Mouse (Mus musculus) cerebellum, adult 2 months (tissue): ENCODE measurements around the gene 5730522E02Rik. TPM values are rescaled to one million over a fixed set of nuclear protein-coding genes. Genes with fewer than 3 reads are reported as not detected.

Experiments
- DNase-seq, 2 experiments: peaks; one replicate each; pipeline ENCODE4 v3.0.0; 2021
- H3K27ac ChIP-seq: fragments of 200-500 bp; 2 replicates; pipeline ENCODE4 v1.5.1; 2012; ENCODE audit warnings: low read length, control low read depth, inconsistent platforms; ENCODE audit not compliant: insufficient read depth
- H3K27me3 ChIP-seq: fragments of 200-500 bp; 2 replicates; pipeline ENCODE4 v1.6.1; 2012; ENCODE audit warnings: inconsistent platforms, mild to moderate bottlenecking, low read length, moderate library complexity; ENCODE audit not compliant: control insufficient read depth, insufficient read depth
- H3K4me1 ChIP-seq: fragments of 200-500 bp; 2 replicates; pipeline ENCODE4 v1.6.1; 2011; ENCODE audit warnings: low read length; ENCODE audit not compliant: control insufficient read depth, insufficient read depth
- H3K4me3 ChIP-seq: fragments of 200-500 bp; replicated peaks from 2 replicates; pipeline ENCODE3; 2011; ENCODE audit warnings: mild to moderate bottlenecking, low read depth, low read length, control low read depth; ENCODE audit not compliant: insufficient read depth
- CTCF ChIP-seq: fragments of 200-500 bp; IDR thresholded peaks from 2 replicates; pipeline ENCODE4 v1.5.1; 2011; ENCODE audit warnings: low read depth, mild to moderate bottlenecking, control low read depth, low read length, moderate library complexity, borderline replicate concordance; ENCODE audit not compliant: insufficient read depth
- POLR2A ChIP-seq: fragments of 200-500 bp; IDR thresholded peaks from 2 replicates; pipeline ENCODE4 v1.6.1; 2011; ENCODE audit warnings: low read length, control low read depth, borderline replicate concordance; ENCODE audit not compliant: insufficient read depth
- WGBS: fragments of 180-500 bp; shearing (Covaris S2); methylation state at CpG from one replicate; pipeline ENCODE4 v1.1.7; 2018; 5-methylcytosine and 5-hydroxymethylcytosine counted together
- polyA plus RNA-seq: library from polyadenylated mRNA; depleted of rRNA; stranded (reverse); fragments of >200 nt; gene quantifications from 2 replicates; pipeline ENCODE4 v1.2.3, GENCODE M21; 2012

5730522E02Rik gene
- polyA plus RNA-seq, 1 experiment, result 1.4 TPM

DNA sequence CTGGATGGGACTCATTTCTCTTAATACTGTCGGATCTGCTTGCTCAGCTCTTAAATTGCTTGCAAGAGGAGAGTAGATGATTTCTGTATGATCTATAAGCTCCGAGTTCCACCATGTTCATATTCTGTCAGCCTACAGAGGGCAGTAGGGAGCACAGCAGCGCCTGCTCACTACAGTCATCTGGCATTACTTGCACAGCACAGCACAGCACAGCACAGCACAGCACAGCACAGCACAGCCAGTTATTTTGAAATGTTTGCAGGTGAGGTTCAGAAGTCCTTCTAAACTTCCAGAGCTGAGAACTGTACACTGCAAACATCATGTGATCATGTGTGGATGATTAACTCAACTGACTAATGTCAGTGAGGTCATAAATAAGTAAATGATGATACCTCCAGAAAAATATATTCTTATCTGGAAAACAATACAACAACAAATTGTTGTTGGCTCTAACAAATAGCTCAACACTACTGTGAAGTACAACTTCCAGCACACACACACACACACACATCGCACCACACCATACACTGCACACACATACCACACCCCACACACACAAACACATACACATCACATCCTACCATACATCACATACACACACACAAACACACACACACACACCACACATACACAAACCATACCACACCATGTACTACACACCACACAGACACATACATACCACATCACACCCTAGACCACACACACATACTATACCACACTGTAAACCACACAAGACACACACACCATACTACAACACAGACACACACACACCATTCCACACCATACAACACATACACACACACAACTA is 9.4 kb downstream of the 5730522E02Rik start:
- DNase-seq, result peak; percentile 44 to 55
- TF ChIP-seq POLR2A (no peak), CTCF (peak; percentile 82)
- WGBS, result 52% methylated on average over 4 of the region's 4 CpGs
- Histone ChIP-seq H3K4me3 (no peak overlapping the region), H3K27me3 (no peaks in the 10 kb centered on the region; the same call in 1 of the 2 replicates), H3K27ac (no peak overlapping the region), H3K4me1 (no peaks in the 10 kb centered on the region)

DNA sequence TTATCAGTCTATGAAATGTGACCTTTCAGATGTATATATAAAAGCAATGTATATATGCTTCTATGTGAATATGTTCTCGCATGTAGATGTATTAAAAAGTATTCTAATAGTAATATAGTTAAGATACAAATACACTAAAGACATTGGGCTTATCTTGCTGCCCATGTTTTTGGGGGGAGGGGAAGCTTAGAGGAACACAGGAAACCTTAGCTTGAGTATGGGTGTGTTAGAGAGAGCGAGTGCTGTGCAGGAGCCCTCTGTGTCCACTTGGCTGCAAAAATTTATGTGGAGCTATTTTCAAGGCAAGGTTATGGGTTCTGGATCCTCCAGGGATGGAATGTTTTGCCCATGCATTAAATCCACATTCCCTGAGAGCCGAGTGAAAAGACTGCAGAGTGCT is 15.1 kb downstream of the 5730522E02Rik start:
- Histone ChIP-seq H3K4me3 (no peak overlapping the region), H3K4me1 (no peaks in the 10 kb centered on the region), H3K27ac (no peak overlapping the region), H3K27me3 (no peaks in the 10 kb centered on the region)
- DNase-seq, result no peak
- 90% methylated on average over 3 of the region's 3 CpGs for WGBS
- TF ChIP-seq POLR2A, result no peak
- no peak for TF ChIP-seq CTCF

DNA sequence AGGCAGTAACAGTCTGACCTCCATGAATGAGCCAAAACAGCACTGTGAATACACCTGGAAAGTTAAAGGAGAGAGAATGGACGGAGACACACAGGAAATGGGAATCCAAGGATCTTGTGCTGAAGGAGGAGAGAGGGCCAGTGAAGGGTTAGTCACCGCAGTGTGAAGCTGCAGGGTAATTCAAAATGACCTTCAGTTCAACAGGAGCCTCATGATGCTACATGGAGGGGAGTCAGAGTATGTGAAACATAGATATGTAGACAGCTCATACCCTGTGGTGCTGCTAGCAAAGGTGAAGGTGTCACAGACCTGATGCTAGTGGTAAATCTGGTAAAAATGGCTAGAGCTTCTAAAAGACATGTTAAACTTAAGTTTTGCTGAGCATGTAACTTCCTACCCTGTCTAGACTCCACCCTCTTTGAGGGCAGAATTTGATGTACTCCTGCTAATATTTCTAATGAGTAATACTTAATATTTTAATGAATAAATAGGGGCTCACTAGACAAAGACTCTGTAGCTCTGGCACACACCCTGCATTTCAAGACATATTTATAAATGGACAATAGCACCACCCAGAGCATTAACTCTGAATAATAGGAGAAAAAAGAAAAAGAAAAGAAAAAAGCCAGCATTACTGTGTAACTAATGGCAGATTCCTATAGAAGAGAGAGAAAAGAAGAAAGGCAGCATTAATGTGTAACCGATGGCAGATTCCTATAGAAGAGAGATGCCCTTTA is 23.2 kb downstream of the 5730522E02Rik start:
- Histone ChIP-seq H3K27me3 (no peaks in the 10 kb centered on the region), H3K4me1 (no peaks in the 10 kb centered on the region), H3K27ac (no peak overlapping the region), H3K4me3 (no peak overlapping the region)
- DNase-seq, result no peak
- 82% methylated on average over 3 of the region's 3 CpGs for WGBS
- no peak for TF ChIP-seq POLR2A
- TF ChIP-seq CTCF, result no peak

DNA sequence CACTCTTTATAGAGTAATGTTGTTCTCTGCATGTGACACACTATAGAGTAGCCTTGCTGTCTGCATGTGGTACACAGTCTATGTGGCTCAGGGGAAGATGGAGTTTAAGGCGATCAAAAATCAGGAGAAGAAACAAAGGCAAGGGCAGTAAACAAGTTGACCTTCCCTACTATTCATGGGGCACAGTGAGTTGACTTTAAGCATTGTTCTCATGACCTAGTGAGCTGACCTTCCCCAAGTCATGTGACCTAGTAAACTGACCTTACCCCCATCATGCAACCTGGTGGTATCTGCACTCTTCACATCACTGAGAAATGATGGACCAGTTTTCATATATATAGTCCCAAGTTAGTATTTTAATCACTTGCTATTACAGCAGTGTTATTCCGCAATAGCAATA is 40.0 kb downstream of the 5730522E02Rik start:
- H3K4me3 ChIP-seq, result no peak overlapping the region
- H3K27me3 ChIP-seq, result no peaks in the 10 kb centered on the region
- H3K4me1 ChIP-seq, result no peaks in the 10 kb centered on the region
- TF ChIP-seq POLR2A (no peak), CTCF (no peak)
- DNase-seq, result no peak
- 88% methylated on average over 2 of the region's 2 CpGs for WGBS
- H3K27ac ChIP-seq, result no peak overlapping the region

DNA sequence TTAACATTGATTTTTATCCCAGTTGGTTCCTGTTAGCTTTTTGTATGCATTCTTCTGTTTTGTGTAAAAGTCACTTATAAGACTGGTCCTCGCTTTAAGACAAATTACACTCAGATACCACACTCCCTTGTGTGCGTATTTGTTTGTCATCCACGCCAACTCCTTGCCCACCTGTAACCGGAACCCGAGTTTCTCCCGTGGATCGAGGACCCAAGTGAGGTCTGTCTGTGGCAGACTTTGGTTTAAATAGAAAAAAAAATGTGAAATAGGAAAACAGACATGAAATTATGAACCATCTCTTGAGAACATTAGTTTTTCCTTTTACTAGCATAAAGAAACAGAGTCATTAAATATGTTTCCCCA is 43.0 kb downstream of the 5730522E02Rik start:
- no peaks in the 10 kb centered on the region for H3K27me3 ChIP-seq
- no peak overlapping the region for H3K27ac ChIP-seq
- TF ChIP-seq POLR2A (no peak), CTCF (no peak)
- whole genome bisulfite sequencing, result 94% methylated on average over 7 of the region's 7 CpGs
- no peak for DNase-seq
- no peaks in the 10 kb centered on the region for H3K4me1 ChIP-seq
- H3K4me3 ChIP-seq, result no peak overlapping the region

DNA sequence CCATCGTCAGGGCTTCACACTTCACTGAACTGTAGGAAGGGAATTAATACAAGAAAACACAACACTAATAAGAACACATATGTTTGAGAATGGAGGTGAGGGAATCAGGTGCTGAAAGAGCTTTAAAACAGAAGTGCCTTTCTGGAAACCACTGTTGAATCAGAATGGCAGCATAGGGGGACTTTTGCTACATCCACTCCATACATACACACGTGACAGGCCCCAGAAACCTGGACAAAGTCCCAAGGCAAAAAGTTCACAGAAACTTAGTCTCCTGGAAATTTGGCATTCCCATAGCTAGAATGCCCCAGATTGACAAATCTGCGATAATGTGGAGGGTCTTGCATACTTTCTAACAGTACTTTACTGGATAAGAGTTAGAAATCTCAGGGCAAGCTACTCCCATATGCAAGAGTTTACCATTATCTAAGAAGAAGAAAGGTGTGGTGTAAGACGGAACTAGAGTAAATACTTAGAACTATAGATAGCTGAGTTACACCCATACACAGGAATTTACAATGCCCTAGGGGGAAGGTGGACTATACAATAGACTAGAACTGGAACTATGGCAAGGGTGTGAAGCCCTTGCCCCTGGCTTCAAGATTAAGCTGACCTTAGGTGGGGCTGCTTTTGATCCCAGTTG is 43.5 kb downstream of the 5730522E02Rik start:
- Histone ChIP-seq H3K4me1 (no peaks in the 10 kb centered on the region), H3K27ac (no peak overlapping the region), H3K4me3 (no peak overlapping the region), H3K27me3 (no peaks in the 10 kb centered on the region)
- TF ChIP-seq CTCF (no peak), POLR2A (no peak)
- DNase-seq, result no peak
- WGBS, result 74% methylated on average over 4 of the region's 4 CpGs

DNA sequence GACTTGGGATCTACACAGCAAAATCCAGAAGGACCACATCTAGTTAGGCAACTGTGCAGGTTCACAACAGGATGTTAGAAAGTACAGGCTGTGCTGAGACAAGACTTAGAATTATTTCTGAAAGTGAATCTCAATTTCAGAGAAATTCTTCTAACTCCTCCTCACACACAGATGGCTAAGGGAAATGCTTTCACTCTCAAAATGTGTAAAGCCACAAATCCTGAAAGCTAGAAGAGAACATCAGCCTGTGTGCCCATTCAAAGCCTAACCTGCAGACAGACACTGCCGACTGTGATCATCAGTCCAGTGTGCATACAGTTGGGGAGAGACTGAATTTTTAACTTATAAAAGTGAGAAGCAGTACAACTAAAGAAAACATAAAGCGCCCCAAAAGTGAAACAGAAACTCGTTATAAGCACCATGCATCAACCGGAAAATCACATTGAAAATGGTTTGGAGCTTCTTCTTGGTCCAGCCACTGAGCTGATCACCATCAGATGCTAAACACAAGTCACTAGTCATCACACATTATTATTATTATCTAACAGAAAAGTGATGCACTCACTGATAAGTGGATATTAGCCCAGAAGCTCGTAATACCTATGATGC is 45.8 kb downstream of the 5730522E02Rik start:
- WGBS, result 90% methylated on average over 5 of the region's 5 CpGs
- TF ChIP-seq POLR2A (no peak), CTCF (no peak)
- Histone ChIP-seq H3K4me3 (no peak overlapping the region), H3K27ac (no peak overlapping the region), H3K4me1 (no peaks in the 10 kb centered on the region), H3K27me3 (no peaks in the 10 kb centered on the region)
- DNase-seq, result no peak
